Mouse (Mus musculus) embryonic facial prominence, embryonic 15.5 days (tissue): ENCODE measurements around the gene Gm6377. TPM values are rescaled to one million over a fixed set of nuclear protein-coding genes. Genes with fewer than 3 reads are reported as not detected.

Source experiments
- ATAC-seq: fragments of 200-750 bp; cut with Nextera tagmentation; 2 replicates; pipeline ENCODE4 v1.8.0; 2017; ENCODE audit warnings: low read depth, moderate TSS enrichment; ENCODE audit not compliant: insufficient number of reproducible peaks, low FRiP score, low TSS enrichment
- H3K27ac ChIP-seq: fragments of 300-500 bp; sonication (generic); replicated peaks from 2 replicates; pipeline ENCODE4 v1.5.1; 2015; ENCODE audit warnings: mild to moderate bottlenecking, inconsistent platforms
- H3K27me3 ChIP-seq: fragments of 300-500 bp; sonication (generic); 2 replicates; pipeline ENCODE4 v1.6.1; 2015; ENCODE audit warnings: inconsistent platforms
- H3K36me3 ChIP-seq: fragments of 300-500 bp; sonication (generic); 2 replicates; pipeline ENCODE4 v1.6.1; 2015; ENCODE audit warnings: mild to moderate bottlenecking, inconsistent platforms
- H3K4me1 ChIP-seq: fragments of 300-500 bp; sonication (generic); 2 replicates; pipeline ENCODE4 v1.6.1; 2015; ENCODE audit warnings: inconsistent platforms
- H3K4me2 ChIP-seq: fragments of 300-500 bp; sonication (generic); replicated peaks from 2 replicates; pipeline ENCODE4 v1.6.1; 2015; ENCODE audit warnings: mild to moderate bottlenecking, inconsistent platforms
- H3K4me3 ChIP-seq: fragments of 300-500 bp; sonication (generic); replicated peaks from 2 replicates; pipeline ENCODE4 v1.5.1; 2015; ENCODE audit warnings: mild to moderate bottlenecking, inconsistent platforms
- H3K9ac ChIP-seq: fragments of 300-500 bp; sonication (generic); 2 replicates; pipeline ENCODE4 v1.6.1; 2015; ENCODE audit warnings: inconsistent platforms
- H3K9me3 ChIP-seq: fragments of 300-500 bp; sonication (generic); replicated peaks from 2 replicates; pipeline ENCODE4 v1.6.1; 2016; ENCODE audit warnings: inconsistent platforms
- WGBS: fragments of 180-500 bp; shearing (Covaris S2); methylation state at CpG from one replicate; pipeline ENCODE4 v1.1.7; 2015; 5-methylcytosine and 5-hydroxymethylcytosine counted together
- polyA plus RNA-seq: library from polyadenylated mRNA; unstranded; fragments of >200 nt; fragmentation: Nextera tagmentation; extraction: Ambion mirVana; gene quantifications from 2 replicates; pipeline ENCODE4 v1.2.1, GENCODE M21; 2015

Gm6377 gene
- polyA plus RNA-seq, 1 experiment from 2014 or later = 0.20 TPM

GRCm38 (mm10) chrX:109228720-109229119 is 32.2 kb downstream of the Gm6377 start:
- H3K36me3 ChIP-seq = no peaks in the 10 kb centered on the region
- no peak overlapping the region for H3K4me2 ChIP-seq
- no peaks in the 10 kb centered on the region for H3K4me1 ChIP-seq
- H3K27me3 ChIP-seq = no peaks in the 10 kb centered on the region
- H3K27ac ChIP-seq = no peak overlapping the region
- 93% methylated on average over 1 of the region's 1 CpGs for WGBS
- no peaks in the 10 kb centered on the region for H3K9me3 ChIP-seq
- no peak overlapping the region for H3K9ac ChIP-seq
- no peak for ATAC-seq
- H3K4me3 ChIP-seq = no peak overlapping the region

- Histone ChIP-seq H3K9me3 (no peaks in the 10 kb centered on the region), H3K36me3 (no peaks in the 10 kb centered on the region), H3K27ac (no peak overlapping the region), H3K4me1 (no peaks in the 10 kb centered on the region), H3K4me3 (no peak overlapping the region), H3K27me3 (no peaks in the 10 kb centered on the region), H3K9ac (no peak overlapping the region), H3K4me2 (no peak overlapping the region)
- WGBS = 80% methylated on average over 3 of the region's 3 CpGs
- ATAC-seq = no peak
Observed at GRCm38 (mm10) chrX:109235383-109236036, 39.0 kb downstream of the Gm6377 start.

GRCm38 (mm10) chrX:109238163-109238562 is 41.6 kb downstream of the Gm6377 start:
- Histone ChIP-seq H3K27me3 (no peaks in the 10 kb centered on the region), H3K4me3 (no peak overlapping the region), H3K9ac (no peak overlapping the region), H3K27ac (no peak overlapping the region), H3K36me3 (no peaks in the 10 kb centered on the region), H3K9me3 (no peaks in the 10 kb centered on the region), H3K4me2 (no peak overlapping the region), H3K4me1 (no peaks in the 10 kb centered on the region)
- no peak for ATAC-seq

Other genes with a start within 250 kb of the Gm6377 start
- 21.4 and 24.2 TPM in 2 replicates for gene Hmgn5, start 183.4 kb upstream of the Gm6377 start, polyA plus RNA-seq
- gene Sh3bgrl, start 101.4 kb upstream of the Gm6377 start, polyA plus RNA-seq = 135 and 137 TPM in 2 replicates